Mouse (Mus musculus) forebrain, embryonic 11.5 days (tissue): ENCODE data around the gene Tmem158. TPM values are rescaled to one million over a fixed set of nuclear protein-coding genes. Genes with fewer than 3 reads are reported as not detected.
A peak's percentile ranks its signal among the peaks of the same experiment; 100 is the strongest.

Experiments
- ATAC-seq: fragments of 200-750 bp; cut with Nextera tagmentation; replicated peaks from 2 replicates; pipeline ENCODE4 v1.8.0; 2017; ENCODE audit warnings: moderate TSS enrichment; ENCODE audit not compliant: low FRiP score
- DNase-seq: peaks from one replicate; pipeline ENCODE4 v3.0.0-alpha.2; 2017; ENCODE audit warnings: low spot score
- H3K27ac ChIP-seq: fragments of 300-500 bp; sonication (generic); 2 replicates; pipeline ENCODE4 v1.5.1; 2014; ENCODE audit warnings: low read depth, low read length
- H3K27me3 ChIP-seq: fragments of 300-500 bp; sonication (generic); 2 replicates; pipeline ENCODE4 v1.6.1; 2014; ENCODE audit warnings: mild to moderate bottlenecking, low read length, mixed read lengths; ENCODE audit not compliant: control insufficient read depth, insufficient read depth
- H3K36me3 ChIP-seq: fragments of 300-500 bp; sonication (generic); 2 replicates; pipeline ENCODE4 v1.6.1; 2014; ENCODE audit warnings: mild to moderate bottlenecking, low read length, moderate library complexity, mixed read lengths; ENCODE audit not compliant: control insufficient read depth, insufficient read depth
- H3K4me1 ChIP-seq: fragments of 300-500 bp; sonication (generic); replicated peaks from 2 replicates; pipeline ENCODE4 v1.6.1; 2014; ENCODE audit warnings: low read length, mixed read lengths; ENCODE audit not compliant: control insufficient read depth, insufficient read depth
- H3K4me2 ChIP-seq: fragments of 300-500 bp; sonication (generic); 2 replicates; pipeline ENCODE4 v1.6.1; 2014; ENCODE audit warnings: low read depth, mild to moderate bottlenecking, low read length, moderate library complexity, mixed read lengths; ENCODE audit not compliant: severe bottlenecking
- H3K4me3 ChIP-seq: fragments of 300-500 bp; sonication (generic); 2 replicates; pipeline ENCODE4 v1.5.1; 2014; ENCODE audit warnings: low read depth, low read length
- H3K9ac ChIP-seq: fragments of 300-500 bp; sonication (generic); 2 replicates; pipeline ENCODE4 v1.6.1; 2014; ENCODE audit warnings: low read length
- H3K9me3 ChIP-seq: fragments of 300-500 bp; sonication (generic); 2 replicates; pipeline ENCODE4 v1.6.1; 2016; ENCODE audit warnings: low read length, mixed read lengths; ENCODE audit not compliant: control insufficient read depth
- whole genome bisulfite sequencing: fragments of 180-500 bp; shearing (Covaris S2); extraction: QIAGEN DNeasy Blood & Tissue Kit; methylation state at CpG from one replicate; pipeline ENCODE4 v1.1.7; 2014; 5-methylcytosine and 5-hydroxymethylcytosine counted together
- polyA plus RNA-seq: library from polyadenylated mRNA; unstranded; fragments of >200 nt; fragmentation: Nextera tagmentation; extraction: Ambion mirVana; gene quantifications from 2 replicates; pipeline ENCODE4 v1.2.1, GENCODE M21; 2014

The Tmem158 gene
- polyA plus RNA-seq, 1 experiment from 2014 or later, result 4.8 TPM

DNA sequence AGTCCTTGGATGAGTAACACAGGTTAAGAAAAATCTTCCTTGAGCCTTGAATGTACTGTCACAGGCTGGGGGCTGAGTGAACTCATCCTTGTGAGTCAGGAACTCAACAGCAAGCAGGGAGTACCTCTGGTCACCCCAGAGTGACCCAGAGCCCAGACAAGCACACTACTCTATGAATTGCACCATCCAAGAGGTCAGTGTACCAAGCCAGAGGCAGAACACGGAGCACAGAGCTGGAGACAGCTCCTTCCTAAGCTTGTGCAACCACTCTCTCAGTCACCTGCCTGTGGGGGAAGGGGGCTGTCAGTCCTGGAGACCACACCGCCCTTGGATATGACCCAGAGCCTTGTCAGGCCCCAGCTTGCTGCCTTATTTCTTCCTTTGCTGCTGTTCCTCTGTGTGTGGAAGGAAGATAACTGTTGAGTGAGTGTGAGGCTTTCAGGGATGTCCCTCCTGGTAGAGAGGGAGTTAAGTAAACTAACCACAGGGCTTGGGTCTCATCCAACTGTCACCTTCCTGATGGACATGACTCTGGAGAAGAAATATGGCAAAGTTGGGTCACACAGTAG is 35.6 kb downstream of the Tmem158 start:
- no peak overlapping the region for H3K27ac ChIP-seq
- no peak for DNase-seq
- no peaks in the 10 kb centered on the region for H3K4me1 ChIP-seq
- H3K36me3 ChIP-seq, result no peaks in the 10 kb centered on the region
- WGBS, result 77% methylated on average over 2 of the region's 2 CpGs
- no peak overlapping the region for H3K9ac ChIP-seq
- ATAC-seq, result no peak
- H3K9me3 ChIP-seq, result no peaks in the 10 kb centered on the region
- H3K4me3 ChIP-seq, result no peak overlapping the region
- no peak overlapping the region for H3K4me2 ChIP-seq
- no peaks in the 10 kb centered on the region for H3K27me3 ChIP-seq

DNA sequence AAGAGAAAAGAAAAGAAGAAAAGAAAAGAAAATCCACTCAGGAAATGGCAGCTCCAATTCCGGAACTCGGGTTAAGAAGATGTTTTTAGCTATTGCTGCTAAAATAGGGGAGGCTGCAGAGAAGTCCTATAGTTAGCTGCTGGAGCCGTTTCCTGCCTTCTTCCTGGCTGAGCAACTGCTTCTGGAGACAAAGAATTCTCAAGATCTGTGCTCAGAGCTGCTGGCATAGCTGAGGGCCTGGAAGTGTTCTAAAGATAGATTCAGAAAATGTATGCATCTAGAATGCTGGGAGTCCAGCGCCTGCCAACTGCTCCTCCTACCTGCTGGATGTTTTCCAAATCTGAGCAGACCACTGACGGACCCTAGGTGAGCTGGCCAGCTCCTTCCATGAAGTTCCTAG is 40.7 kb downstream of the Tmem158 start:
- H3K4me2 ChIP-seq, result no peak overlapping the region
- H3K36me3 ChIP-seq, result no peaks in the 10 kb centered on the region
- H3K4me3 ChIP-seq, result no peak overlapping the region
- ATAC-seq, result no peak
- no peak for DNase-seq
- H3K27me3 ChIP-seq, result peaks cover 13% of the 10 kb centered on the region
- no peak overlapping the region for H3K9ac ChIP-seq
- 72% methylated on average over 5 of the region's 5 CpGs for WGBS
- no peaks in the 10 kb centered on the region for H3K9me3 ChIP-seq
- H3K27ac ChIP-seq, result no peak overlapping the region
- H3K4me1 ChIP-seq, result no peaks in the 10 kb centered on the region; the same call in 1 of the 2 replicates

DNA sequence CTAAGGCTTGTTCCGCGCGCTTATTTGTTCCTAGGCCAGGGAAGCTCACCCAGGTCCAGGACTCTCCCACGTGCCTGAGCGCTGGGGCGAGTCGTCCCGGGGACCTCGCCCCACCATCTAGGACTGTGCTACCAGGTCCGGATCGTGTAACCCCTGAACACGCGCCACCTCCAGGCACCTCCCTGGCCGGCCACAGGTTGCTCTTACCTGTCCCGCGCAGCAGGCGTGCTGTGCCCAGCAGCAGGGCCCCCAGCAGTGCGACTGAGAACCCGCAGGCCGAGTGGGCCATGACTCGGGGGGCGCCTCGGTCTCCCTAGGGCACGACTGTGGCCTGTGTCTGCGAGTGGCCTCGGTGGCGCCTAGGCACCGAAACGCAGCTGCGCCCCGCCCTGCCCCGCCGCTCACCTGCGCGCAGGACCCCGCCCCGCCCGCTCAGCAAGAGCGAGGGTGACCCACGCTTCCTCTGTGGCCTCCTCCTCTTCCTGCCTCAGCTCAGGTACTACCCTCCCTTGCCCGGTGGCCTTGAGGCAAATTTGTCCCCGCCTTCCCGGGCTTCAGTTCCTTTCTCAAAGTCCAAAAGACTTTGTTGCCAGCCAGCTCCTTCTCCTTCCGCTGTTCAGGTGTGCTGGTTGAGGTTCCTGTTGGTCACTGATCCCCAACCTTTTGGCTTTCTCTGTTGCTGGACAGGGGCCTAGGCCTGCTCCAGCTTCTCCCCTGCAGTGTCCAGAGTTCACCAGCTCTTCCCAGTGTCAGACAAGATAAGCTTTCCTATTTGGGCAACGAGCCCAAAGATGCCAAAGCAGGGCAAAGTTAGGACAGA is 44.7 kb downstream of the Tmem158 start, which contains the start of gene Cdcp1:
TSS of gene Cdcp1 (minus strand) at position 418 of the 820 bp plus-strand sequence.
- peak within 1 kb of the TSS; percentile 17 for H3K4me3 ChIP-seq
- no peaks in the 10 kb centered on the region for H3K9me3 ChIP-seq
- peak within 1 kb of the TSS; percentile 49; the same call in 1 of the 2 replicates for H3K4me2 ChIP-seq
- no peak for DNase-seq
- no peaks in the 10 kb centered on the region for H3K36me3 ChIP-seq
- WGBS, result 5% methylated on average over 44 of the region's 45 CpGs
- H3K27ac ChIP-seq, result no peak within 1 kb of the TSS
- H3K9ac ChIP-seq, result no peak within 1 kb of the TSS
- peaks cover 15% of the 10 kb centered on the region for H3K27me3 ChIP-seq
- ATAC-seq, result no peak
- no peaks in the 10 kb centered on the region; the same call in 1 of the 2 replicates for H3K4me1 ChIP-seq

DNA sequence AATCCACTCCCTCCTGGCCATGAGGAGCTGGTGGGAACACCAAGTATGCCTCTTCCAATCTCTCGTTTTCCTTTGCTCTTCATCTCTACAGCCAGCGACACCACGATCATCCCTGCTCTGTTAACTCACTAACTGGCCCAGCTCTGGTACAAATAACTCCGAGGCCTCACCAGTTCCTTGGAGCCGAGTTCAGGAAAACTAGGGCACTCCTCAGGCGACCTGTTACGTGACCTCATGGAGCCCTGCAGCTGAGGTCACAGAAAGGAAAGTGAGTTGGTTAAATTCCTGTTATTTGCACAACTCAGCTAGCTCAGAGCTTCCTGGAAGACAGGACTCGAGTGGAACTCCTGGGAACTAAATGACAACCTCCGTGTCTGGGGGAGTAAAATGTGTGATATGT is 47.2 kb downstream of the Tmem158 start:
- no peak overlapping the region for H3K4me3 ChIP-seq
- WGBS, result 81% methylated on average over 9 of the region's 9 CpGs
- no peaks in the 10 kb centered on the region; the same call in 1 of the 2 replicates for H3K4me1 ChIP-seq
- H3K36me3 ChIP-seq, result no peaks in the 10 kb centered on the region
- peaks cover 15% of the 10 kb centered on the region for H3K27me3 ChIP-seq
- H3K27ac ChIP-seq, result no peak overlapping the region
- no peaks in the 10 kb centered on the region for H3K9me3 ChIP-seq
- no peak for ATAC-seq
- H3K9ac ChIP-seq, result no peak overlapping the region
- DNase-seq, result no peak
- no peak overlapping the region for H3K4me2 ChIP-seq

Other genes starting within 250 kb of the Tmem158 start
- gene Tmem42, start 239.4 kb downstream of the Tmem158 start, polyA plus RNA-seq, result 17.2 and 17.6 TPM in 2 replicates
- 0.47 and 1.3 TPM in 2 replicates for gene Tgm4, start 226.0 kb downstream of the Tmem158 start, polyA plus RNA-seq
- 69.1 and 69.2 TPM in 2 replicates for gene Zdhhc3, start 147.6 kb downstream of the Tmem158 start, polyA plus RNA-seq
- gene Exosc7, start 147.5 kb downstream of the Tmem158 start, polyA plus RNA-seq, result 133 and 142 TPM in 2 replicates
- gene Clec3b, start 109.8 kb downstream of the Tmem158 start, polyA plus RNA-seq, result not detected in 2 replicates
- 0.41 and 0.63 TPM in 2 replicates for gene Cdcp1, start 44.7 kb downstream of the Tmem158 start, polyA plus RNA-seq
- 742 and 836 TPM in 2 replicates for gene Lars2, start 106.2 kb upstream of the Tmem158 start, polyA plus RNA-seq
- gene Limd1, start 217.9 kb upstream of the Tmem158 start, polyA plus RNA-seq, result 52.3 and 56.6 TPM in 2 replicates